In genomic region chr8:91529699-91530098, GRCm38 (mm10) we compare ENCODE assay signal across 24 mouse cellular contexts.
DNase-seq lines count a peak whose midpoint lies in the region; ATAC-seq lines count a peak whose summit lies in the region.
"Had no signal": no experiment of that assay in that cellular context is flagged by ENCODE, and none has a peak within 500 bp of the region (broad histone marks: within the 10 kb centered on the region; RNA-seq: fewer than 3 reads in every experiment).

No protein-coding gene starts in this region.

- no peak overlapping the region for H3K4me2 ChIP-seq in liver, embryonic 15.5 days
- no peak overlapping the region for H3K4me2 ChIP-seq in hindbrain, embryonic 16.5 days (ENCODE audit: low read length)
- H3K4me2 ChIP-seq: forebrain, embryonic 13.5 days; heart, embryonic 13.5 days; kidney, embryonic 15.5 days; neural tube, embryonic 12.5 days had no signal

- WGBS in liver, embryonic 15.5 days (ENCODE audit: insufficient replicate concordance): 62% methylated on average over 5 of the region's 5 CpGs
- WGBS in hindbrain, embryonic 16.5 days: 91% methylated on average over 5 of the region's 5 CpGs

- no peaks in the 10 kb centered on the region for H3K27me3 ChIP-seq in liver, embryonic 15.5 days
- H3K27me3 ChIP-seq in hindbrain, embryonic 16.5 days (replicated peaks; ENCODE audit: control insufficient read depth, insufficient read depth, low read length): peaks cover 2% of the 10 kb centered on the region
- H3K27me3 ChIP-seq: CH12.LX; heart, embryonic 13.5 days; Patski had no signal

- intact Hi-C loops in heart, postnatal 36 days (cut with DNase I): loop anchor here (5.0 to 10.0 kb wide), 2 partner anchors 152 to 335 kb away; partner anchors contain the start of gene Aktip

- H3K36me3 ChIP-seq in liver, embryonic 15.5 days (replicated peaks): no peaks in the 10 kb centered on the region
- H3K36me3 ChIP-seq in hindbrain, embryonic 16.5 days (ENCODE audit: control insufficient read depth, insufficient read depth, low read length): no peaks in the 10 kb centered on the region; the same call in 1 of the 2 replicates
- H3K36me3 ChIP-seq: hindbrain, embryonic 10.5 days; kidney, embryonic 15.5 days; midbrain, embryonic 10.5 days; neural tube, embryonic 12.5 days had no signal

- DNase-seq in adrenal gland, postnatal 14 days: peak; percentile 19
- DNase-seq in adrenal gland, postnatal 4 days (ENCODE audit: low spot score in 2 of 2): no peak
- peak; percentile 22 for DNase-seq in 3134 (ENCODE audit: extremely low read depth, insufficient read length, low spot score)
- DNase-seq in Muller cell, postnatal 12 days (ENCODE audit: inconsistent ontology term): peak; percentile 49
- no peak for DNase-seq in ovary, adult 18-20 months (ENCODE audit: low spot score)
- no peak for DNase-seq in heart, postnatal 36 days
- DNase-seq: gastrocnemius, postnatal 10 days; kidney, adult 11 months; lung, adult 2 months; right cerebral cortex, postnatal 4 days; thymus, postnatal 4 days had no signal

- H3K9ac ChIP-seq in liver, embryonic 15.5 days: no peak overlapping the region
- no peak overlapping the region for H3K9ac ChIP-seq in hindbrain, embryonic 16.5 days (ENCODE audit: low read depth, low read length)
- H3K9ac ChIP-seq: forebrain, embryonic 13.5 days; heart, embryonic 13.5 days; kidney, embryonic 15.5 days; neural tube, embryonic 12.5 days had no signal

- H3K27ac ChIP-seq in liver, embryonic 15.5 days (replicated peaks): 0 out of 2 replicates have a peak overlapping the region, but pooled peaks have one; percentile 24
- no peak overlapping the region for H3K27ac ChIP-seq in hindbrain, embryonic 16.5 days (ENCODE audit: low read depth, low read length)
- H3K27ac ChIP-seq: forebrain, embryonic 13.5 days; heart, embryonic 13.5 days; hindbrain, embryonic 10.5 days; hindbrain, postnatal 0 days; kidney, embryonic 15.5 days; midbrain, embryonic 10.5 days; neural tube, embryonic 12.5 days had no signal

- H3K4me1 ChIP-seq in liver, embryonic 15.5 days (replicated peaks): peaks cover 23% of the 10 kb centered on the region
- H3K4me1 ChIP-seq in hindbrain, embryonic 16.5 days (ENCODE audit: control insufficient read depth, insufficient read depth, low read depth, low read length): peaks cover 14% of the 10 kb centered on the region

- H3K4me3 ChIP-seq in liver, embryonic 15.5 days (replicated peaks): no peak overlapping the region
- H3K4me3 ChIP-seq in hindbrain, embryonic 16.5 days (ENCODE audit: low read length): no peak overlapping the region
- H3K4me3 ChIP-seq: erythroblast, embryonic 14.5 days; forebrain, embryonic 13.5 days; heart, embryonic 13.5 days; hindbrain, embryonic 10.5 days; kidney, embryonic 15.5 days; midbrain, embryonic 10.5 days; myocyte; neural tube, embryonic 12.5 days had no signal

- no peaks in the 10 kb centered on the region for H3K9me3 ChIP-seq in liver, embryonic 15.5 days (replicated peaks)
- H3K9me3 ChIP-seq in hindbrain, embryonic 16.5 days (ENCODE audit: control insufficient read depth, low read length): no peaks in the 10 kb centered on the region
- H3K9me3 ChIP-seq: forebrain, embryonic 13.5 days; heart, embryonic 13.5 days; hindbrain, embryonic 10.5 days; kidney, embryonic 15.5 days; midbrain, embryonic 10.5 days; neural tube, embryonic 12.5 days had no signal

- peak; percentile 61; the same call in 1 of the 2 replicates for ATAC-seq in liver, embryonic 15.5 days (ENCODE audit: insufficient read depth)
- ATAC-seq in hindbrain, embryonic 16.5 days: no peak
- ATAC-seq: forebrain, embryonic 13.5 days; hindbrain, postnatal 0 days; Patski had no signal

Comparison
In these comparisons a context has a peak if more than half of its experiments do, and no peak if none do; other contexts are left out.
1. DNase-seq: peak in adrenal gland, postnatal 14 days (single experiment), 3134 (single experiment) and Muller cell, postnatal 12 days (single experiment); none in adrenal gland, postnatal 4 days (0 of 2), ovary, adult 18-20 months (single experiment) and heart, postnatal 36 days (0 of 2).